Mouse (Mus musculus): ENCODE results near the gene Ubtd2.

Ubtd2 gene

GRCm38 (mm10) chr11:32454800-32455506 is at the start of gene Ubtd2:
TSS of gene Ubtd2 (plus strand) at chr11:32455370.
- DNase-seq: peak; percentile 98

- no peak for DNase-seq
Measured at GRCm38 (mm10) chr11:32407863-32408262, 47.3 kb upstream of the Ubtd2 start.

GRCm38 (mm10) chr11:32409052-32409451 is 46.1 kb upstream of the Ubtd2 start:
- DNase-seq: no peak

DNA sequence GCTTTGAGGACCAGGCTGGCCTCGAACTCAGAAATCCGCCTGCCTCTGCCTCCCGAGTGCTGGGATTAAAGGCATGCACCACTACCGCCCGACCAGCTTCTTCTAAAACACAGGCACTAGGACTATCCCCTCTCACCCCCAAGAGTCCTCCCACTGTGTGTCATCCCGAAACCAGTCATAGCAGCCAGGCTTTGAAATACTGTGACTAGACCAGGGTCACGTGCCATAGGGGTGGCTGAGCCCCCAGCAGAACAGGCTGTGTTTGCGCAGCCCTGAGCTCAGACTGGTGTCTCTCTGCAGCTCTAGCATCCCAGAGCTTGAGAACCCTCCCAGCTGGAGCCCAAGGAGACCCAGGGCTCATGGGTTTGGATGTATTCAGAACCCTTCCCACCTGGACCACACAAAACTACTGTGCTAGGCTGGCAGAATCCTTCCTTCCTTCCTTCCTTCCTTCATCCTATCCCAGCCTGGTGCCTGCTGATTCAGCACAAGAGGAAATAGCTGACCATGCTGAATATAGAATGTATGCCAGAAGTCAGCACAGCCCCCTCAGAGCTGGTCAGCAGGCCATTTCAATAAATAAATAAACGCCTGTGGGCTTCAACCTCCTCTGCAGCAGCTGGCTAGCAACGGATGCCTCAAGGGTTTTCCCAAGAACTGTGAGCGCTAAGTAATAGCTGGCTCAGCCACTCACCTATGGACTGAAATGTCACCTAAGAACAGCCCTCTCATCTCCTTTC is 45.2 kb upstream of the Ubtd2 start:
- DNase-seq: no peak

DNA sequence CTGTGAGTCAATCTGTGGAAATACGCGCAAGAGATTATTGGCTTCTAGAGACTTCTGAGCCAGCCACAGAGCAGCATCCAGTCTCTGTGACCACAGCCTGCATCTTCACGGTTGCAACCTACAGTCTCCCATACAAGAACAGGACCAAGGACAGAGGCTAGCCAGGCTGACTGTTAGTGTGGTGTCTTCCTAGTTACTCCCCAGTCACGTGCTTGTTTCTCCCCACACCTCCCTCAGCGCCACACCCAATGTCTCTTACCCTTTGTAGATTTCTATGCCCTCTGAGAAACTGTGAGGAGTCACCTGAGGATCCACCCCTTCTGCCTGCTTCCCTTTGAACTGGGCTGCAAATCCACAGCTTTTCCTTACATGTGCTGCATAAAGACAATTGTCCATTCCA is 35.2 kb upstream of the Ubtd2 start:
- DNase-seq: no peak

GRCm38 (mm10) chr11:32423311-32423710 is 31.9 kb upstream of the Ubtd2 start:
- no peak for DNase-seq

GRCm38 (mm10) chr11:32424600-32424999 is 30.6 kb upstream of the Ubtd2 start:
- DNase-seq: no peak

- no peak for DNase-seq
Measured at GRCm38 (mm10) chr11:32425043-32425658, 30.0 kb upstream of the Ubtd2 start.

DNA sequence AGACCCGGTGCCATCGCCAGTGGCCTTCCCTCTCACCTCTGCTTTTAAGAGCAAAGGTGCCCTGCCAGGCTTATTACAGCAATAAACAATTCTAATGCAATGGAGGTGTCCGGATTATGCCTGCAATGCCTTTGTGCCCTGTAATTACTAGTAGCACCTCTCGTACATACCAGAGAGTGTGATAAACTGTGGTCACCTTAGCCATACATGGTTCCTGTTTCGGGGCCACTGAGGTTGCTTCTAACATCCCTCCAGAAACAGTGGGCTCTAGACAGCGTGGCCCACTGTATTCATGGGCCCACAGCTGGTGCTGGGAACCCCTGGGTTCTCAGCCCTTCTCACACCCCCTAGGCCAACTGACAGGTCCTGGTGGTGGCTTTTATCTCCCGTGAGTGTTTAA is 27.6 kb upstream of the Ubtd2 start:
- no peak for DNase-seq

DNA sequence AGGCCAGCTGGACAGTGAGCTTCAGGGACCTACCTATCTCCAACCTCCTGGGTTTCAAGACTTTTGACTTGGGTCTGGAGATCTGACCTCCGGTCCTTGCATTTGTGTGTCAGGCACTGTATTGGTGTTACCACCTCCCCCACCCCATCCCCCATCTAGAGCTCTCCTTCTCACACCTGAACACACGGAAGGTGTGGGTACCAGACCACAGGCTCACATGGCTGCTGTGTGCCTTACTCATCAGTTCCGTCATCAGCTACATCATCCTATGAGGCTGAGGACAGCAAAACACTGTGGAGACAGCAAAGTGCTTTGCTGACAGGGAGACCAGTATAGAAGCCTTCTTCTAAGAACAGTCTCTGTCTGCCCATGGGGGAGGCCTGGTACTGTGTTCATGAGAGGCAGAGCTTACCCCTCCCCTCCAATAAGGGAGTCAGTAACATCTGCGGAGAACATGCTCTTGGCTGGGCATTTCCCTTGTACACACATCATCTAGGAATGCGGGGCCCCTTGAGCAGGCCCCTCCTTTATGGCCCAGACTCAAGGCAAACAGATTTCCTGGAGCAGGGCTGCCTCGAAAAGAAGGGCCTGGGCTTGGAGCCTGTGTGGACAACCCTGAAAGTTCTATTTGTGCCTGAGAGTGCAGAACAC is 19.6 kb upstream of the Ubtd2 start:
- DNase-seq: no peak

- DNase-seq: no peak
Measured at GRCm38 (mm10) chr11:32442576-32442975, 12.6 kb upstream of the Ubtd2 start.

GRCm38 (mm10) chr11:32444266-32444665 is 10.9 kb upstream of the Ubtd2 start:
- DNase-seq: no peak

GRCm38 (mm10) chr11:32445135-32445534 is 10.0 kb upstream of the Ubtd2 start:
- DNase-seq: no peak

- no peak for DNase-seq
Measured at GRCm38 (mm10) chr11:32445637-32446226, 9.4 kb upstream of the Ubtd2 start.

DNA sequence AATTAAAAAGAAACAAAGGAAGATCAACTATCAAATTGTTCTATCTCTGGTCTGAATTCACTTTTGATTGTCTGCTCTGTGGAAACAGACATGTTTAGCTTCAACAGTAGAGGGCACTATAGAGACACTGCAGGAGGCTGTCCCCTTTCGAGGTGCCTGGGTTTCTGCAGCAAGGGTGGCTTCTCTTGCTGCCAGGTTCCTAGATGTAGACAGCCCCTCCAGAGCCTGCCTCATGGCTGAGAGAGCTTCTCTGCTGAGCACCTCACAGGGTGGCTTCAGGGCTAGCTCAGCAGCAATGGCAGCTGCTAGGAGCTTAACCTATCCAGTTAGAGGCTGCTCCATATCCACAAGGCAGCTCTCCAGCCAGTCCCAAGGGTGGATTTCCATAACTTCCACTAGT is 5.0 kb upstream of the Ubtd2 start:
- peak; percentile 19 for DNase-seq

DNA sequence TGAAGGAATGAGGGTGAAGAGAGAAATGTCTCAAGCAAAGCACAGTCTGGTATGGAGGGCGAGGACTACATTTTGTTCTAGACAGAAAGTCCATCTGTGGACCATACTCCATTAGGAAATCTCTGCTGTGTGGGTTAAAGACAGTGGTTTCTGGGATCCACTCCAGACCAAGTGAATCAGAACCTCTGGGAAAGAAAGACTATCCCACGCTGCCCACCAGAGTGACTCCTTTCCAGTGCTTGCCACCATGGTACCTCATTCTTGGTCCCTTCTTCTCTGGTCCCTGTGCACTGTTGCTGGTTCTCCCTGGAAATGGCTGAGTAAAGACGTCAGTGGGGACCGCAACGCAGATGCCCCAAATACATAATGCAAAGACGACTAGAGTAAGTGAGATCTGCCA is 3.9 kb upstream of the Ubtd2 start:
- no peak for DNase-seq

DNA sequence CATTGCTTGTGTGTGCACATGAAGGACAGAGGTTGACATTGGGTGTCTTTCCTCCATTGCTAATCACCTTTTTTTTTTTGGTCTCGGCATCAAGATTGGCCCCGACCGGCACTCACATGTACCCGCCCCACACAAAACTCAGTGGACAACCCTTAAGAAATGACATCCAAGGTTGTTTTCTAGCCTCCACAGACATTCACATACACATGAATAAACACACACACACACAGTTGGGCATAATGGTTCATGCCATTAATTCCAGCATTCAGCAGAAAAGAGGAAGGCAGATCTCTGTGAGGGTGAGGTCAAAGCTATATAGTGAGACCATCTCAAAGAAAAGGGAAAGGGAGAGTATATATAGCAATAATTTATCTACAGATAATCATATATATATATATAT is 2.4 kb upstream of the Ubtd2 start:
- no peak for DNase-seq

DNA sequence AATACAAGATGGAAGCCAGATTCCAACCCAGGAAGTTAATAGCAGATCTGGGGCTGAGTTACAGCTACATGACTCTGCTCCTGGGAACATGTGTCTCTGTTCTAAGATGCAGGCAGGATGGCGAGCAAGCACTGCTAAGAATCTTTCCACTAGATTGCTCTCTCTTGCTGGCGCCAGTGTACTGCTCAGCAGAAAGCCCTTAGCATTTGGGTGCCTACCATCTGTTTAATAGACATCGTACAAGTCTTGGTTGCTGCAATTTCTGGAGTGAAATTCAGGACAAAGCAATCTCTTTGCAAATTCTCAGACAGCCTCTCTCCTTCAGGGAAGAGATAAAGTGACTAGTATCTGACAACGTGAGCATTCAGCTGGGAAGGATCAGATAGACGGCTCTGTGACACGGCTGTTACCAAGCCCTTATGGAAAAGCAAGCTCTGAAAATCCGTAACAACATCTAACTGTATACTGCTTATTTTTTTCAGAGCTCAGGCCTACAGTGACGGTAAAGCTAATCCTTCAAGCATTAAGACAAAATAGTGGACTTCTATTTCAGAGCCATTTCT is 1.7 kb upstream of the Ubtd2 start:
- DNase-seq: no peak

GRCm38 (mm10) chr11:32454231-32454799 is 855 bp upstream of the Ubtd2 start:
- DNase-seq: no peak

- DNase-seq: peak; percentile 30
Measured at GRCm38 (mm10) chr11:32455507-32456141, 454 bp downstream of the Ubtd2 start.

GRCm38 (mm10) chr11:32456356-32456755 is 1.2 kb downstream of the Ubtd2 start:
- DNase-seq: no peak

- DNase-seq: no peak
Measured at GRCm38 (mm10) chr11:32464282-32464681, 9.1 kb downstream of the Ubtd2 start.
